Mouse (Mus musculus) hindbrain, embryonic 15.5 days (tissue): ENCODE measurements around the gene Mgrn1. TPM values are rescaled to one million over a fixed set of nuclear protein-coding genes. Genes with fewer than 3 reads are reported as not detected.
A peak's percentile ranks its signal among the peaks of the same experiment; 100 is the strongest.

Experiments
- ATAC-seq: fragments of 200-750 bp; cut with Nextera tagmentation; 2 replicates; pipeline ENCODE4 v1.8.0; 2017; ENCODE audit warnings: low read depth, moderate number of reproducible peaks, moderate TSS enrichment; ENCODE audit not compliant: low FRiP score
- H3K27ac ChIP-seq: fragments of 300-500 bp; sonication (generic); replicated peaks from 2 replicates; pipeline ENCODE4 v1.5.1; 2015; ENCODE audit warnings: mild to moderate bottlenecking, inconsistent platforms
- H3K27me3 ChIP-seq: fragments of 300-500 bp; sonication (generic); 2 replicates; pipeline ENCODE4 v1.6.1; 2015; ENCODE audit warnings: control low read depth, inconsistent platforms
- H3K36me3 ChIP-seq: fragments of 300-500 bp; sonication (generic); 2 replicates; pipeline ENCODE4 v1.6.1; 2015; ENCODE audit warnings: control low read depth, inconsistent platforms
- H3K4me1 ChIP-seq: fragments of 300-500 bp; sonication (generic); replicated peaks from 2 replicates; pipeline ENCODE4 v1.6.1; 2015; ENCODE audit warnings: control low read depth, inconsistent platforms
- H3K4me2 ChIP-seq: fragments of 300-500 bp; sonication (generic); 2 replicates; pipeline ENCODE4 v1.6.1; 2015; ENCODE audit warnings: moderate library complexity, mild to moderate bottlenecking, inconsistent platforms
- H3K4me3 ChIP-seq: fragments of 300-500 bp; sonication (generic); 2 replicates; pipeline ENCODE4 v1.5.1; 2015; ENCODE audit warnings: mild to moderate bottlenecking, inconsistent platforms
- H3K9ac ChIP-seq: fragments of 300-500 bp; sonication (generic); 2 replicates; pipeline ENCODE4 v1.6.1; 2015; ENCODE audit warnings: inconsistent platforms
- H3K9me3 ChIP-seq: fragments of 300-500 bp; sonication (generic); 2 replicates; pipeline ENCODE4 v1.6.1; 2016; ENCODE audit warnings: control low read depth, inconsistent platforms
- WGBS: fragments of 180-500 bp; shearing (Covaris S2); methylation state at CpG from one replicate; pipeline ENCODE4 v1.1.7; 2015; 5-methylcytosine and 5-hydroxymethylcytosine counted together
- polyA plus RNA-seq: library from polyadenylated mRNA; unstranded; fragments of >200 nt; fragmentation: Nextera tagmentation; extraction: Ambion mirVana; gene quantifications from 2 replicates; pipeline ENCODE4 v1.2.1, GENCODE M21; 2015

Mgrn1 gene
- polyA plus RNA-seq, 1 experiment from 2014 or later: 126 TPM

GRCm38 (mm10) chr16:4901167-4901566 lies 15.1 kb downstream of the Mgrn1 start:
- no peaks in the 10 kb centered on the region for H3K36me3 ChIP-seq
- 47% methylated on average over 7 of the region's 7 CpGs for WGBS
- no peaks in the 10 kb centered on the region for H3K9me3 ChIP-seq
- H3K4me3 ChIP-seq: no peak overlapping the region
- ATAC-seq: no peak
- H3K27ac ChIP-seq: no peak overlapping the region; the same call in 1 of the 2 replicates
- no peak overlapping the region for H3K4me2 ChIP-seq
- no peaks in the 10 kb centered on the region for H3K27me3 ChIP-seq
- H3K4me1 ChIP-seq: no peaks in the 10 kb centered on the region; the same call in none of the 2 replicates
- no peak overlapping the region for H3K9ac ChIP-seq

GRCm38 (mm10) chr16:4902390-4902789 lies 16.3 kb downstream of the Mgrn1 start:
- Histone ChIP-seq H3K27ac (no peak overlapping the region), H3K4me2 (no peak overlapping the region), H3K4me3 (no peak overlapping the region), H3K36me3 (no peaks in the 10 kb centered on the region), H3K27me3 (no peaks in the 10 kb centered on the region), H3K9me3 (no peaks in the 10 kb centered on the region), H3K9ac (no peak overlapping the region), H3K4me1 (no peaks in the 10 kb centered on the region; the same call in 1 of the 2 replicates)
- WGBS: 83% methylated on average over 2 of the region's 2 CpGs
- no peak for ATAC-seq

DNA sequence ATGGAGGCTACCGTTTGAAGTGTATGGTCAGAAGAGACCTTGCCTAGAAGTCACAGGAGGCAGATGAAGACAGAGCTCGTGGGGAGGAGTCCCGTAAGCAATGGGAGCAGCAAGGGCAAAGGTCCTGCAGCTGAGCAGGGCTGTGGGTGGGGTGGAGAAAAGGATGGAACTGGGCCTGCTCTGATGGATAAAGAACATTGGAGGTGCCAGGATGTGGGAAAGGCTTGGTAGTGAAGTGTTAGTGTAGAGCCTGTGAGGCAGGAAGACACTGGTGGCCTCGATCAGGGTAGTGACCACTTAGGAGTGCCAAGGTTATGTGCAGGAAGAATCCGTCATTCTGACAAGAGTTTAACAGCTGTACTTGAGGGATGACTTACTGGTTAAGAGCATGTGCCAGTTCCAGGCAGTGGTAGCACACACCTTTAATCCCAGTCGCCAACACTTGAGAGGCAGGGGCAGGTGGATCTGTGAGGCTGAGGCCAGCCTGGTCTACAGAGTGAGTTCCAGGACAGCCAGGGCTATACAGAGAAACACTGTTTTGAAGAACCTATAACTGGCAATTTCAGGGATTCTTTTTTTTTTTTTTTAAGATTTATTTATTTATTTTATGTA lies 17.5 kb downstream of the Mgrn1 start:
- H3K4me3 ChIP-seq: no peak overlapping the region
- 90% methylated on average over 6 of the region's 6 CpGs for WGBS
- H3K9ac ChIP-seq: no peak overlapping the region
- no peaks in the 10 kb centered on the region for H3K36me3 ChIP-seq
- no peaks in the 10 kb centered on the region; the same call in 1 of the 2 replicates for H3K4me1 ChIP-seq
- no peak overlapping the region for H3K27ac ChIP-seq
- H3K27me3 ChIP-seq: no peaks in the 10 kb centered on the region
- no peak for ATAC-seq
- H3K4me2 ChIP-seq: no peak overlapping the region
- no peaks in the 10 kb centered on the region for H3K9me3 ChIP-seq

- no peak overlapping the region for H3K27ac ChIP-seq
- ATAC-seq: no peak
- no peaks in the 10 kb centered on the region for H3K27me3 ChIP-seq
- H3K36me3 ChIP-seq: peaks cover 11% of the 10 kb centered on the region; the same call in 1 of the 2 replicates
- H3K4me1 ChIP-seq: no peaks in the 10 kb centered on the region; the same call in 1 of the 2 replicates
- no peaks in the 10 kb centered on the region for H3K9me3 ChIP-seq
- H3K9ac ChIP-seq: no peak overlapping the region
- no peak overlapping the region for H3K4me2 ChIP-seq
- no peak overlapping the region for H3K4me3 ChIP-seq
- 91% methylated on average over 3 of the region's 3 CpGs for WGBS
Observed at GRCm38 (mm10) chr16:4904878-4905277, 18.8 kb downstream of the Mgrn1 start.

DNA sequence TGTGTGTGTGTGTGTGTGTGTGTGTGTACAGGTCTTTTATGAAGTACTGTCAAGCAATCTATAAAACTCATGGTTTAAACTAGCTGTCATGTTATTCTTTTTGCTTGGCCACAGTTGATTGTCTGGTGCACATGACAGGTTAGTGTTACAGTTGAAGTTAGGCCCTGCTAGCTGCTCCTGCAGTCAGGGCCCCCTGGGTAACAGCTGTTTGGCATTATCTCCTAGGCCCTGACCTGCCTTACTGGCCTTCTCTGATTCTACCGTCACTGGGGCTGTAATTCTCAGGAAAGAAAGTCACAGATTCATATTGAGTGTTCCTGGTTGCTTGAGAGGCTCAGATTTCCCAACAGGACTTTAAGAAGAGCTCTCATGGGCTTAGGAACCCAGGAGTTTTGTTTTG lies 19.5 kb downstream of the Mgrn1 start:
- H3K4me2 ChIP-seq: no peak overlapping the region
- WGBS: 65% methylated on average over 1 of the region's 1 CpGs
- no peak overlapping the region for H3K9ac ChIP-seq
- H3K27me3 ChIP-seq: no peaks in the 10 kb centered on the region
- H3K9me3 ChIP-seq: no peaks in the 10 kb centered on the region
- no peak for ATAC-seq
- no peak overlapping the region for H3K4me3 ChIP-seq
- peaks cover 15% of the 10 kb centered on the region; the same call in 1 of the 2 replicates for H3K36me3 ChIP-seq
- H3K27ac ChIP-seq: no peak overlapping the region
- no peaks in the 10 kb centered on the region; the same call in 1 of the 2 replicates for H3K4me1 ChIP-seq

DNA sequence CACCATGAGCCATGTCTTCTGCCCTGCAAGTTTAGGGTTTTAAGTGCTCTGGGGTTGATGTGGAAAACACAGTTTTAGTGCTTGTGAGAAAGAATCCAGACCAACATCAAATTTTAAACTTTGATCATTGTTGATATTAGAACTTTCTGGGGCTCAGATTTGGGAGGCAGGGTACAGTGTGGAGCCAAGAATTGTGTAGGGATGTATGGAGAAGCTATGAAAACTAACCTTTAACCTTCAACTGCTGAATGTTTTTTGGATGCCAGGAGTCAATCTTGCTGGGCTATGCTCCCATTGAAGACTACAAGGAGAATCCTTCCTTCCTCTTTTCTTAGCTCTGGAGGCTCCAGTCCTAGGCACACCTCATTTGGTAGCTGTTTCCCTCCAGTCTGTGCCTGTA lies 20.5 kb downstream of the Mgrn1 start:
- H3K27ac ChIP-seq: no peak overlapping the region
- H3K27me3 ChIP-seq: no peaks in the 10 kb centered on the region
- no peaks in the 10 kb centered on the region; the same call in 1 of the 2 replicates for H3K4me1 ChIP-seq
- ATAC-seq: no peak
- H3K4me2 ChIP-seq: no peak overlapping the region
- no peaks in the 10 kb centered on the region for H3K9me3 ChIP-seq
- peaks cover 24% of the 10 kb centered on the region for H3K36me3 ChIP-seq
- no peak overlapping the region for H3K9ac ChIP-seq
- H3K4me3 ChIP-seq: no peak overlapping the region

DNA sequence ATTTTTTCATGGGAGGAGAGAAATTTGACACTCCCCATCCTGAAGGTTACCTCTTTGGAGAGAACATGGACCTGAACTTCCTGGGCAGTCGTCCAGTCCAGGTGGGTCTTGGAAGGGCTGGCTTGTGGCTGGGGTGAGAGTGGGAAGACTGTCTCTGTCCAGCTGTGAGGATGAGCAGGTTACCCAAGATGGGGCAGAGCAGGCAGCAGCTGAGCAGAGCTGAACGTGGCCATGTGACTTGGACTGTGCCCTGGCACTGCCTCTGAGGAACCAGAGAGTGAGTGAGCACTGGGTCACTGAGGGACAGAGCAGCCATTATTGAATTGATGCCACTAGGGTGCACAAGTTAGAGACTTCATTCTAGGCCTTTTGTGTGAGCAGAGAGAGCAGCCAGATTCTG lies 21.3 kb downstream of the Mgrn1 start:
- H3K4me1 ChIP-seq: no peaks in the 10 kb centered on the region; the same call in 1 of the 2 replicates
- no peak overlapping the region for H3K27ac ChIP-seq
- H3K27me3 ChIP-seq: no peaks in the 10 kb centered on the region
- 66% methylated on average over 2 of the region's 2 CpGs for WGBS
- H3K9ac ChIP-seq: no peak overlapping the region
- no peaks in the 10 kb centered on the region for H3K9me3 ChIP-seq
- H3K4me2 ChIP-seq: no peak overlapping the region
- no peak for ATAC-seq
- H3K36me3 ChIP-seq: peaks cover 32% of the 10 kb centered on the region
- no peak overlapping the region for H3K4me3 ChIP-seq

DNA sequence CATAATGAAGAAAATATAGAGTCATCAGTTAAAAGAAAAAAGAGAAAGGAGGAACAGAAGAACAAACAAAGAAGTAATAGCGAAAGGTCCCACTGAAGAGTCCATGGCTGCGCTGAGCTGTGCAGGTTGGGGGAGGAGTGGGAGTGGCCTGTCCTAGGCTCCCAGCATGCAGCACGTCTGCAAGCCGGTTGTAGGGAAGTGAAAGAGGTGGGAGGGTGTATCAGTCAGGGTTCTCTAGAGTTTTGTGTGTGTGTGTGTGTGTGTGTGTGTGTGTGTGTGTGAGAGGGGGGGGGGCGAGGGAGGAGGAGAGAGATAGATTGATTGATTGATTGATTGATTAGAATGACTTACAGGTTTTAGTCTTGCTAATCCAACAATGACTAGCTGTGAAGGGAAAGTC lies 21.9 kb downstream of the Mgrn1 start:
- H3K4me1 ChIP-seq: no peaks in the 10 kb centered on the region; the same call in 1 of the 2 replicates
- no peak for ATAC-seq
- H3K36me3 ChIP-seq: peaks cover 37% of the 10 kb centered on the region
- WGBS: 51% methylated on average over 4 of the region's 5 CpGs
- H3K4me2 ChIP-seq: no peak overlapping the region
- no peaks in the 10 kb centered on the region for H3K9me3 ChIP-seq
- no peaks in the 10 kb centered on the region for H3K27me3 ChIP-seq
- no peak overlapping the region for H3K27ac ChIP-seq
- no peak overlapping the region for H3K4me3 ChIP-seq
- no peak overlapping the region for H3K9ac ChIP-seq

DNA sequence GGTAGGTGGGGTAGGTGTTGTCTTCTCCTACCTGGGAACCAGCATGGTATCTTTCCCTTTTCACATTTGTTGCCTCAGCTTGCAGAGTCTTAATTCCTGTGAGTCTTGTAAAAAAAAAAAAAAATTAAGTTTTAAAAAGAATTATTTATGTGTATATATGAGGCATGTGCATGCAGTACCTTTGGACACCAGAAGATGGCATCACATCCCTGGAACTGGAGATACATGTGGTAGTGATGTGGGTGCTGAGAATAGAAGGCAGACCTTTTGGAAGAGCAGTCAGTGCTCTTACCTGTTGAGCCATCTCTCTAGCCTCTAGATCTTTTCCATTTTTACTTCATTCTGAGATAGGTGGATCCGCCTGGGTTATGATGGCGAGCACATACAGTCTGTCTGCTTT lies 23.7 kb downstream of the Mgrn1 start:
- Histone ChIP-seq H3K36me3 (peaks cover 40% of the 10 kb centered on the region), H3K9me3 (no peaks in the 10 kb centered on the region), H3K9ac (no peak overlapping the region), H3K4me2 (no peak overlapping the region), H3K4me1 (no peaks in the 10 kb centered on the region), H3K27ac (no peak overlapping the region), H3K27me3 (no peaks in the 10 kb centered on the region), H3K4me3 (no peak overlapping the region)
- 97% methylated on average over 2 of the region's 2 CpGs for WGBS
- no peak for ATAC-seq

GRCm38 (mm10) chr16:4910758-4911157 lies 24.7 kb downstream of the Mgrn1 start:
- Histone ChIP-seq H3K36me3 (peaks cover 47% of the 10 kb centered on the region), H3K27me3 (no peaks in the 10 kb centered on the region), H3K9ac (no peak overlapping the region), H3K27ac (no peak overlapping the region), H3K4me3 (no peak overlapping the region), H3K4me2 (no peak overlapping the region), H3K4me1 (no peaks in the 10 kb centered on the region), H3K9me3 (no peaks in the 10 kb centered on the region)
- WGBS: 99% methylated on average over 8 of the region's 8 CpGs
- no peak for ATAC-seq

DNA sequence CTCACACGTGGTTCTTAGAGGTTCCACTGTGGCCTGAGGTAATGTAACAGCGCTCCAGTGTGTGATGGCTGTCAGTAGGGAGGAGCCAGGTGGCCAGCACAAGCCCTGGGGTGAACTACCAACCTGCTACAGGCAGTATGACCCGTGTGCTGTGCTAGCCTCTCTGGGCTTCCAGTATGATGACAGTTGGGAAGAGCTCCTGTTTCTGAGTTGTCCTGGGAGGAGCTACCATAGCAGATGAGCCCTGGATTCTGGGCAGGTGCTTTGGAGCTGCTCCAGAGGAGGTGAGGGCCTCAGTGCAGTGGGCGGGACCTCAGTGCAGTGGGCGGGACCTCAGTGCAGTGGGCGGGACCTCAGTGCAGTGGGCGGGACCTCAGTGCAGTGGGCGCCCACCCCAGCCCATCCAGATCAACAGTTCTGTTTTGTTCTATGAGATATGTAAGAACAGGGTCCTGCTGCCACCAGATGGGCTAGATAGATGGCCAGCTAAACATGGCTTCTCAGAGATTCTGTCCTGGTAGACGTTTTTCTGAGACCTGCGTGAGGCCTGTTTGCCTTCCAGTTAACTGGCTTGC lies 26.1 kb downstream of the Mgrn1 start:
- Histone ChIP-seq H3K9me3 (no peaks in the 10 kb centered on the region), H3K4me3 (no peak overlapping the region), H3K4me2 (no peak overlapping the region), H3K27ac (no peak overlapping the region), H3K9ac (no peak overlapping the region), H3K27me3 (no peaks in the 10 kb centered on the region), H3K4me1 (no peaks in the 10 kb centered on the region), H3K36me3 (peaks cover 60% of the 10 kb centered on the region)
- ATAC-seq: no peak
- 81% methylated on average over 10 of the region's 10 CpGs for WGBS

- 79% methylated on average over 11 of the region's 11 CpGs for WGBS
- Histone ChIP-seq H3K27me3 (no peaks in the 10 kb centered on the region), H3K9ac (no peak overlapping the region), H3K4me2 (no peak overlapping the region), H3K36me3 (peaks cover 64% of the 10 kb centered on the region), H3K4me1 (no peaks in the 10 kb centered on the region), H3K9me3 (no peaks in the 10 kb centered on the region), H3K27ac (peak overlapping the region; percentile 36; the same call in 1 of the 2 replicates), H3K4me3 (no peak overlapping the region)
- ATAC-seq: peak; percentile 43; the same call in 1 of the 2 replicates
Observed at GRCm38 (mm10) chr16:4912907-4913782, 27.1 kb downstream of the Mgrn1 start.
